Mouse (Mus musculus): ENCODE measurements at regions not wholly inside any gene's neighbourhood (a gene's known extent, or its start where the extent isn't known, plus 50 kb on each side); places are given as distances from the start of the nearest gene placed in this dataset.

DNA sequence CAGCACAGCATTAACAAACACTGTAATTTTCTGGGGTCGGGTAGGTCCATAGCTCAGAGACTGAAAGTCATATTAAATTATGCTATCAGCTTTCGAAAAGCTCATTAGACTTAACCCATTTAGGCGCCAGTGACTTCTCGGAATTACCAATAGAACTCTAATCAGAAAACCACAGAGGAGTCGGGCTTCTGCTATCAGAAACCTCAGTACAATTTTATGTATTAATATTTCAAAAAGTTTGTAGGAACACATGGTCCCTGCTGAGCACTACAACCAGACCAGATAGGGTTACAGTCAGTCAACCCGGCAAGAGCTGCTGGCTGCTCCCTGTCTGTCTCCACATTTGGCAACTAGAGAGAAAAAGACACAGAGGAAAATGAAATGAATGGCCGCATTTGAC, 647.3 kb upstream of the Pabpc4l start:
- no peak for ATAC-seq (replicated peaks; ENCODE audit: poor library complexity, severe bottlenecking)

DNA sequence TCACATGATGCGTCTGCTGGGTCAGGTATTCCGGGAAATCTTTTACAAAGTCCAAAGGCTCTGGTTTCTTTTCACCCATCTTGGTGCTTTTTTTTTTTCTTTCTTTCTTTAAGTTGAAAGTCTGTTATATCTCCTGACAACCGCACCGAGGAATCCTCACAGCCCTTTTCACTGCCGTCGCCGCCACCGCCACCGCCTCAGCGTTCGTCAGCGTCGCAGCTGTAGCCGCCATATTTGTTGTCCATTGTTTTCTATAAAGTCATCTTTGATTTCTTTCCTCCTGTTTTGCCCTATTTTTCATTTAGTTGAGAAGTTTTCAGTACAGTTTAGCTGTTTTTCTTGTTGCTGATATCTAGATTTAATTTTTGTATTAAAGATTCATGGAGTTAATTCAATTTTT, 603.5 kb upstream of the Pabpc4l start:
- ATAC-seq (replicated peaks; ENCODE audit: poor library complexity, severe bottlenecking) = peak; percentile 58; the same call in 1 of the 2 replicates

DNA sequence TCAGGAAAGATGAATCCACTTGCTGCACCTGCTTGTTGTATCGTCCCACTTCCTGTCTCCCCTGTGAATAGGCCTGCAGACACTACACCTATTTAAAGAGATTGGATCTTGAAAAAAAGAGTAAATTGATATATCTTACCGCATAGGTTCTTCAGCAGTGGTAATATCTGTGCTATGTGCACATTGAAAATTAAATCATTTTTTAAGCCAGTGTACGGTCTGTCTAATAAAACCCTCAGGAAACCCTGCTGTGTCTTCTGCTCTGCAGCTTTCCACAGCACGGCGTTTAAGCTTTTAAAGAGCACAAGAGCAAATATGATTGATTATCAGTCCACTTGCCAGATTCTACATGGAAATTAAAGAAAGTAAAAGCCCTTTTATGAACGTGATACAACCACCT, 577.7 kb upstream of the Pabpc4l start:
- no peak for ATAC-seq (replicated peaks; ENCODE audit: poor library complexity, severe bottlenecking)

DNA sequence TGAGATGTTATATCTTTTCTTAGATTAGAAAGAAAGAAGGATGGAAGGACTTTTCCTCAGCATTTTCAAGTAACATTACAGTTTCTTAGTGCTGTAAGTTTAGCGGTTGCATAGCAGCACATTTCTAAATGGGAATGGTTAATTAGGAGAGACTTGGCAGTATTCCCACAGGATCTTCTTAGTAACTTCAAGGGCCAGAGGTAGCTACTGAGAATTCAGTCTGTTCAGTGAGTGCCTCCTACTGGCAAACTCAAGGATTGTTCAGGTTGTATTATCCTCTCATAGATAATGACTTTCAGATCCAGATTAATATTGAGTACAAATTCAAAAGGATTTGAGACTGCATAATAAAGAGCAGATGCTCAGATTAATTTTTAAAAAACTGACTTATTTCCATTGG, 571.3 kb upstream of the Pabpc4l start:
- ATAC-seq (replicated peaks; ENCODE audit: poor library complexity, severe bottlenecking) = no peak

DNA sequence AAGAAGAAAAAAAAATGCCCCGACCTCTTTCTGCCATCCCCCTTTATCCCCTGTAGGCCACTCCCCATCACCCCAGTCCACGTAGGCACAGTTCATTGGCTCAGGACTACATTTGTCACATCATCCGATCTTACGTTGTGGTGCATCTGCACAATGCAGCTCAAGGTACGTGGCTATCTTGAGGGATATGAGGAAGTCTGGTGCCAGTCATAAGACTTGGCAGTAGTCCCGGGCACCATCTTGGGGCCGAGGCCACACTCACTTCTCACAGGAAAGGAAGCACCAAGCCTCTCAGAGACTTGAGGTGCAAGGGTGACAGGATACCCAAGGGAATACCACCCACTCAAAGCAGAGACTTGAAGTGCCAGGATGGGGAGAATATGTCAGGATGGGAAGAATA, 570.5 kb upstream of the Pabpc4l start:
- no peak for ATAC-seq (replicated peaks; ENCODE audit: poor library complexity, severe bottlenecking)

DNA sequence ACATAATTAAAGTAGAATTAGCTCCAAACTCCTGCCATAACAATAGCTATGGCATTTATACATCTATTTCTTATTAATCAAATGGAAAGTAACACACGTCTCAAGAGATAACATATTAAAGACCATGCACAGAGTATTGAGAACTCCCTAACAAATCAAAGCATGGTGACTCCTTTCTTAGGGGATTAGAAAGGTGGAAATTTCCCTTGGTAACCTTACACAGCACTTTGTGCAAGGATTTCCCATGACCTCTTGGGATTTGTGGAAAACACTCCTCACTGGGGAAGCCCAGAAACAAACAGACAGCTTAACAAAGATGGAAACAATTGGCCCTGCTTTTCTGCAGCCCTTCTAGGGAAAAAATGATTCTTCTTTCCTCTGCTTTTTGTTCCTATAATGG, 562.4 kb upstream of the Pabpc4l start:
- no peak for ATAC-seq (replicated peaks; ENCODE audit: poor library complexity, severe bottlenecking)

DNA sequence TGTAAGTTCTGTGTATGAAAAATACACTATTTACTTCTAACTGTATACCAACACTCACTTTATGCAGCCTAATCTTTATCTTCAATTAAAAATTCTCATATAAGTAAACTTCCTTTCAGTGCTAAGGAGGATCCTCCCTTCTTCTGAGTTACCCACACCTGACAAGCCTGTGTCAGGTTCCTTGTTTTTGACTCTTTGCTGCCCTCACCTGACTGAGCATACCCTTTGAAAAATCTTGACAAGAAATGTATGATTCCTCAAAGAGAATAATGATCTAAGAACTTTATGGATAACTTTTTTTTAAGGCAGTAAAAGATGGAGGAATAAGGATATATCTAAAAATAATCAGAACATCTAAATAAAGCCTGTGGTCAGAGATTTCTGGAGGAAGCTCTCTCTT, 550.9 kb upstream of the Pabpc4l start:
- no peak for ATAC-seq (replicated peaks; ENCODE audit: poor library complexity, severe bottlenecking)

DNA sequence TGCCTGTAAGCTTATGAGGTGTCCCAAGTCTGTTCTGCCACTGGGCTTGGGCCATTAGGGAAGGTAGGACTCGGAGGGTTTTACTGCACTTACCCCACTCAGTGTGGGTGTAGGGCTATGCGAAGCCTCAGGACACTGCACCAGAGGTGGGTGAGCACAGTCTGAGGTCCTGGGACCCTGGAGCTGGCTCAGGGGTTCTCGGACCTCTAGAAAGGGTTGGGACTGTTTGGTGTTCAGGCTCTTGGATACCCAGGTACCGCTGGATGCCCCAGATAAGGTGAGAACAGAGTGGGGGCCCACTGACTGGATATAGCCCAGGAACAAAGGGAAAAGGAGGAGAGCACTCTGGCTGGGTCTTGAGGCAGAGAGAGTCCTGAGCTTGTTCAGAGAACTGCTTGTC, 522.7 kb upstream of the Pabpc4l start:
- no peak for ATAC-seq (replicated peaks; ENCODE audit: poor library complexity, severe bottlenecking)

DNA sequence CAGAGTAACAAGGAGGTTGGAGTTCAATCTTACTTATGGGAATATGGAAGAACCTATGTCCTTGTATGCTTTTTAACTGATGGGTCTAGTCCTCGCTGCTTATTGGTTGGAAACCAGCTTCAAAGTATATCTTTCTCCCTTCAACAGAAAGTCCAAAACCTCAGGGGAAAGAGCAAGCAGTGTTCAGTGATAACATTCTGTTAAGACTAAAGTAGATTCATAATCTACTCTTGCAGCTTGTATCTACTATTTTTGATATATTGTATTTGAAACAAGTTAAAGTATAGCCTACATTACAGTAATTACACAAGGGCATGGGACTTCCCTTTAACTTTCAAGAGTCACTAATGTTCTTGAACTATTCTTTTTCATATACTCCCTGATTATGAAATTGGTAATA, 522.0 kb upstream of the Pabpc4l start:
- no peak for ATAC-seq (replicated peaks; ENCODE audit: poor library complexity, severe bottlenecking)

DNA sequence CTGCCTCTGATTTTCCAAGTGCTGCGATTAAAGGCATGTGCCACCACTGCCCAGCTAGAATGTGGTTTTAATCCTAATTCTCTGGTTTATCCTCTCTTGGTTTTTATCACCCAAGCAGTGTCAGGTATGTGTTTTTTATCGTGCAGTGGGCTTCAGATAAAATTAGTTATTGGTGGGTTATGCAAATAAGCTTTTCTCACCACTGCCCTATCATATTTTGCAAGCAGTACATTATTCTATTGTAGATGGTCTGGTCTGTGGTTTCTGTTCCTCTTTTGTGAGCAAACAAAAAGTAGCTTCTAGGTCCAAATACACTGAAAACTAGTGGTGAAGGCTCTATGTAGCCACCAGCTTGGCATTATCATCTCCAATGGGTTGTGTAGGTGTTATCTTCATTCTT, 503.4 kb upstream of the Pabpc4l start:
- no peak for ATAC-seq (replicated peaks; ENCODE audit: poor library complexity, severe bottlenecking)

DNA sequence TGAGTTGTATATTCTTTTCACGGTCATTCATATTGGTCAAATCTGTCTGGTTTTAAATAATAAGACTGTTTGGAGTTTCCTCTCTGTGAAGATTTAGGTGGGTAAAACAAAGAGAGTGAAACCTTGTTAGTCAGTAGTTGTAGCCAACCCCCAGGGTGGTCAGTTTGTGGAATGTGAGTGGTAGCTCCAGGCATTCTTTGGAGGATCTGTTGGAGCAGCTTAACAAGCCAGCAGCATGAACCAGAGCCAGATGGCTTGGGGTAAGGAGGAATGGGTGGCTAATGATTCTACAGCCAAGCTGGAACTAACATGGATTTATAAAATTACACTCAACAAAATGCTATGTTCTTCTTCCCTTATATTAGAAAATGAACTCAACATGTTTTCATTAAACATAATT, 489.7 kb upstream of the Pabpc4l start:
- no peak for ATAC-seq (replicated peaks; ENCODE audit: poor library complexity, severe bottlenecking)

DNA sequence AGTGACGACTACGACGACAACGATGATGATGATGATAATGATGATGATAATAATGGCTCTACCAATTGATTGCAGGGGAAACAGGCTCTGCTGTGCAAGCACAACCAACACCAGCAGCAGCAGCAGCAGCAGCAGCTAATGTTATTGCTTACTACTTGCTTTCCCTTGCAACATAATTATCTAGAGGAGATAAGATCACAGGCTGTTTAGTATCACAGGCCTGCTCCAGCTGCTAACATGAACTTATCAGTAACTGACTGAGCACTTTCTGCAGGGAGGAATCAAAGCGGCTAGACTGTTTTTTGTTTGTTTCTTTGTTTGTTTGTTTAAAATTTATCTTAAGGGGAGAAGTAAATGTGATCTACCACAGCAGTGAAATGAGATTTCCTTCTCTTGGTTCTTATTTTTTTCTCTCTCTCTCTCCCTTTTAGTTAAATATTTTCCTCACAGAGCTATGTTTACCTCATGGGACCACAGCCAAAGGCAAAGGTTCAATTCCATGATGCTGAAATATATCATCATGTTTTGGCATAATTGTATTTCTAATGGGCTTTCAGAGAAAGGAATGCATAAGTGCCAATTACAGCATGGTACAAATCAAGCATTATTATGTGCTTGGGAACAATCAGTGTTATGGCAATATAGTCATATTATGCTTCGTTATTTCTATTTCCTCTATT, 443.2 kb upstream of the Pabpc4l start:
- ATAC-seq (replicated peaks; ENCODE audit: poor library complexity, severe bottlenecking) = no peak

DNA sequence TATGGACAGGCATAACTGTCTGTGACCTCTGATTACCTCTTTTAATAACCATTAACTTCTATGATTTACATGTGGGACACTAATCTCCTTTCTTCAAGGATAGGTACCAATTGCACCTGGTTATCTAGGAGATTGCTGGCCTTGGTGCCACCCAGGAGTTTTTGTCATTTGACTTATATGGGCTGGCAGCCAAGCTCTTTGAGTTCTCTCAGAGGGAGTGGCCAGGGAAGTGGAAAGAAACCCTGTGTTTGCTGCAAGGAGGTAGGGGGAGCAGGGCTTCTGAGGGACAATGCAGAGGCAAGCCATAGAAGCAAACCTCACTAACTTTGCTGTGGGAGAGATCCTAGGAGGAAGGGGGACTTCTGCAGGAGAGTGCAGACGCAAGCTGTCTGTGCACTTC, 427.8 kb upstream of the Pabpc4l start:
- ATAC-seq (replicated peaks; ENCODE audit: poor library complexity, severe bottlenecking) = no peak

DNA sequence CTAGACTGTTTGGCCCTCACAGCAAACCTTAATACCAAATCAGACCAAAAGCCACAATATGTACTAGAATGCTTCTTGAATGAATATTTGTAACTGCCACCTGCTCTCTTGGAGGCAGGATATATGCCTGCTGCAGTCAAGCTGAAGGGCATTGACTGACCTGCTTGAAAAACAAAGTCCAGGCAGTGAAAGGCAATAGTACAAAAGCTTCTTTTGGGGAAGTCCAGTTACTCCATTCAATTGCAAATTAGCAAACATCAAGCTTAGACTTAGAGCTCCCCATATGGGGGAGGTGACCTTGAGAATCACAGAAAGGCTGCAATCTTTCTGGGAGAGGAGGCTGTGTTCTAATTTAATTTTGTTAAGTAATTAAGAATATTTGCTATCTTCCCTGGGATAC, 422.9 kb upstream of the Pabpc4l start:
- ATAC-seq (replicated peaks; ENCODE audit: poor library complexity, severe bottlenecking) = no peak

DNA sequence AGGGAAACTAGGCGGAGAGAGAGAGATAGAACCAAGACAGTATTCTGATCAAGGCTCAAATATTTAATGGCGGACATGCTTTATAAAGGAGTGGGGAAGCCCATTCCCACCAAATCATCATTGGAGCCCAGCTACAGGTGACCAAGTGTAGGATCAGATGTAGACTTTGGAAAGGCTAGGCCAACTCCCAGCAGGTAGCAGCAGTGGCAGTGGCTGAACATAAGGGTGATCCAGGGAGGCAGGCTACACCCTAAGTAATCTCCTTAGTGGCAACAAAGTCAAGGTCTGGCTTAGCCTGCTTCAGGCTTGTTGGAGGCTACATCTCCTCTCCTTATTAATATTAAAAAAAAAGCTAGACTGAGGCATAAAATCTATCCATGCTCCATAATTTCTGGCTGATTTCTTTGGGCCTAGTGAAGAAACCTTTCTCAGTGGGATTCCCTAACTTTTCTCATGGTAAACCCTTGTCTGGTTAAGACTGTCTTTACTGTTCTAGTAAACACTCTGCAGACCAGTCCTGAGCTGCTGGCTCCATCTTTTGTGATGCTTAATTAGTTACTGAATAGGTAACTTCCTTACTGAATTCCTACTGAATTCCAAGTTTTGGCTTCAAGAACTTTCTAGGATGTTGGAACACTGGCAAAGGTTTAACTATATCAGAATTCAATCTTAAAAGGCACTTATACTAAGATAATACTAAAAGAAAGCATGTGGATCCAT, 421.7 kb upstream of the Pabpc4l start:
- ATAC-seq (replicated peaks; ENCODE audit: poor library complexity, severe bottlenecking) = no peak

DNA sequence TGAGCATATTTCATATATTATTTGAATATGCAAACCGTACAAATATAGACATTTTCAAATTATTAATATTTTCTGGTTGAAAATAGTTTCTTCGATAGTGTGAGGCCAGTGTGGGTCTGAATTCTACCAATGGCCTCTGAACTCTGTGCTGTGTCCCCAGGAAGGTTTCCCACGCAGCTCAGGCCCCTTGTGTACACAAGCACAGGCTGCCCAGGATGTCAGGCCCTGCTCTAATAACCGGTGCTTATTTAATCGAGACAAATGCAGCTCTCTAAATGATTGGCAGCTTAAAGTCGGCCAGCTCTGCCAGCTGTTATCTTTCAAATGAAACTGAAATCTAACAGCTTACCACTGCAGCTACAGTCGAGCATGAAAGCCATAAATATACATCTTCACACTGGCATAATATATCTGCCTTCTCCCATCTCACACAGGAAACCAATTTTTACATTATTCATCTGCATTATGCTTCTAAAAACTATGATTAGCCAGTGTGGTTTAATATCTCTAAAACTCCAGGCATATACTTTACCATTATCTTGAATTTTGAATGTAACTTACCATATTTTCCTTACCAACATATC, 400.5 kb upstream of the Pabpc4l start:
- no peak for ATAC-seq (replicated peaks; ENCODE audit: poor library complexity, severe bottlenecking)

DNA sequence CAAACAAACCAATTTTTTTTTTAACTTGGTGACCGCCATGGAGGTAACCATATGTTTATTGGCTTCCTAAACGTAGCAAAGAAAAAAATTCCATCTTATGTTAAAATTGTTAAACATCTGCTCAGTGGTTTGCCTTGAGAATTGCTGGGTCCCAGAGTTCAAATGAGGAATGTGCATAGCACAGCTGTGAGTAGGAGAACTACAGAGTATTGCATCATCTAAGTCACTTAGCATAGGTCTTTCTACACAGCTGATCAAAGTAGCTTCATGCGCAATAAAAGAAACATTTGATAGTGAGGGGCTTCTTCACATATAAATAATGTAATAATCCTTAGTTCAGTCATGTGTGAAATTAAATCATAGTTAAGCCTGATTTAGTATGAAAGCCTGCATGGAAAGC, 380.7 kb upstream of the Pabpc4l start:
- ATAC-seq (replicated peaks; ENCODE audit: poor library complexity, severe bottlenecking) = no peak
